Mouse (Mus musculus): ENCODE results near the gene C130032M10Rik. TPM values are rescaled to one million over a fixed set of nuclear protein-coding genes. Genes with fewer than 3 reads are reported as not detected.

Gene C130032M10Rik
- polyA plus RNA-seq, 1 experiment from 2014 or later: not detected

GRCm38 (mm10) chr9:114522041-114522440 lies 6.5 kb downstream of the C130032M10Rik start:
- H3K4me1 ChIP-seq (replicated peaks; ENCODE audit: control insufficient read depth, insufficient read depth, low read length): no peaks in the 10 kb centered on the region
- peak; percentile 60 for TF ChIP-seq CTCF (IDR thresholded peaks at IDR 0.05; ENCODE audit: low read depth)
- no peak overlapping the region for H3K27ac ChIP-seq (ENCODE audit: low read depth, low read length)
- H3K36me3 ChIP-seq (ENCODE audit: control insufficient read depth, insufficient read depth): no peaks in the 10 kb centered on the region
- H3K4me3 ChIP-seq (ENCODE audit: low read depth, low read length): no peak overlapping the region
- no peak for ATAC-seq
- no peaks in the 10 kb centered on the region for H3K9me3 ChIP-seq (ENCODE audit: control insufficient read depth)
- no peak overlapping the region for H3K4me2 ChIP-seq (replicated peaks; ENCODE audit: low read depth)
- no peaks in the 10 kb centered on the region for H3K27me3 ChIP-seq (replicated peaks; ENCODE audit: control insufficient read depth, insufficient read depth, low read length)
- no peak overlapping the region for H3K9ac ChIP-seq (ENCODE audit: low read depth, low read length)
- WGBS: 53% methylated on average over 5 of the region's 5 CpGs

- Histone ChIP-seq H3K36me3 (ENCODE audit: control insufficient read depth, insufficient read depth) (no peaks in the 10 kb centered on the region), H3K9ac (ENCODE audit: low read depth, low read length) (no peak overlapping the region), H3K4me1 (replicated peaks; ENCODE audit: control insufficient read depth, insufficient read depth, low read length) (no peaks in the 10 kb centered on the region), H3K27me3 (replicated peaks; ENCODE audit: control insufficient read depth, insufficient read depth, low read length) (no peaks in the 10 kb centered on the region), H3K4me2 (replicated peaks; ENCODE audit: low read depth) (no peak overlapping the region), H3K4me3 (ENCODE audit: low read depth, low read length) (no peak overlapping the region), H3K9me3 (ENCODE audit: control insufficient read depth) (no peaks in the 10 kb centered on the region), H3K27ac (ENCODE audit: low read depth, low read length) (no peak overlapping the region)
- WGBS: 64% methylated on average over 9 of the region's 9 CpGs
- peak; percentile 61 for ATAC-seq
- no peak for TF ChIP-seq CTCF (IDR thresholded peaks at IDR 0.05; ENCODE audit: low read depth)
Observed at GRCm38 (mm10) chr9:114522501-114522900, 7.0 kb downstream of the C130032M10Rik start.

- Histone ChIP-seq H3K4me1 (replicated peaks; ENCODE audit: control insufficient read depth, insufficient read depth, low read length) (0 out of 2 replicates have a peak, but pooled peaks cover 4% of the 10 kb centered on the region), H3K4me2 (replicated peaks; ENCODE audit: low read depth) (no peak overlapping the region), H3K4me3 (ENCODE audit: low read depth, low read length) (no peak overlapping the region), H3K9me3 (ENCODE audit: control insufficient read depth) (no peaks in the 10 kb centered on the region), H3K9ac (ENCODE audit: low read depth, low read length) (no peak overlapping the region), H3K27me3 (replicated peaks; ENCODE audit: control insufficient read depth, insufficient read depth, low read length) (no peaks in the 10 kb centered on the region), H3K27ac (ENCODE audit: low read depth, low read length) (no peak overlapping the region), H3K36me3 (ENCODE audit: control insufficient read depth, insufficient read depth) (no peaks in the 10 kb centered on the region)
- TF ChIP-seq CTCF (IDR thresholded peaks at IDR 0.05; ENCODE audit: low read depth): no peak
- ATAC-seq: no peak
- WGBS: 91% methylated on average over 12 of the region's 15 CpGs
Observed at GRCm38 (mm10) chr9:114525073-114525633, 9.7 kb downstream of the C130032M10Rik start.

GRCm38 (mm10) chr9:114525891-114526290 lies 10.4 kb downstream of the C130032M10Rik start:
- Histone ChIP-seq H3K4me2 (replicated peaks; ENCODE audit: low read depth) (no peak overlapping the region), H3K4me1 (replicated peaks; ENCODE audit: control insufficient read depth, insufficient read depth, low read length) (0 out of 2 replicates have a peak, but pooled peaks cover 4% of the 10 kb centered on the region), H3K36me3 (ENCODE audit: control insufficient read depth, insufficient read depth) (no peaks in the 10 kb centered on the region), H3K27me3 (replicated peaks; ENCODE audit: control insufficient read depth, insufficient read depth, low read length) (no peaks in the 10 kb centered on the region), H3K4me3 (ENCODE audit: low read depth, low read length) (no peak overlapping the region), H3K27ac (ENCODE audit: low read depth, low read length) (no peak overlapping the region), H3K9ac (ENCODE audit: low read depth, low read length) (no peak overlapping the region), H3K9me3 (ENCODE audit: control insufficient read depth) (no peaks in the 10 kb centered on the region)
- ATAC-seq: no peak
- TF ChIP-seq CTCF (IDR thresholded peaks at IDR 0.05; ENCODE audit: low read depth): no peak
- 37% methylated on average over 8 of the region's 8 CpGs for WGBS

GRCm38 (mm10) chr9:114526581-114526980 lies 11.1 kb downstream of the C130032M10Rik start:
- H3K36me3 ChIP-seq (ENCODE audit: control insufficient read depth, insufficient read depth): no peaks in the 10 kb centered on the region
- H3K27me3 ChIP-seq (replicated peaks; ENCODE audit: control insufficient read depth, insufficient read depth, low read length): no peaks in the 10 kb centered on the region
- H3K9me3 ChIP-seq (ENCODE audit: control insufficient read depth): no peaks in the 10 kb centered on the region
- H3K9ac ChIP-seq (ENCODE audit: low read depth, low read length): no peak overlapping the region
- H3K27ac ChIP-seq (ENCODE audit: low read depth, low read length): peak overlapping the region; percentile 54; the same call in 1 of the 2 replicates
- H3K4me2 ChIP-seq (replicated peaks; ENCODE audit: low read depth): peak overlapping the region; percentile 61
- WGBS: 37% methylated on average over 8 of the region's 8 CpGs
- H3K4me3 ChIP-seq (ENCODE audit: low read depth, low read length): peak overlapping the region; percentile 30
- peak; percentile 24; the same call in 1 of the 2 replicates for ATAC-seq
- TF ChIP-seq CTCF (IDR thresholded peaks at IDR 0.05; ENCODE audit: low read depth): no peak
- 0 out of 2 replicates have a peak, but pooled peaks cover 4% of the 10 kb centered on the region for H3K4me1 ChIP-seq (replicated peaks; ENCODE audit: control insufficient read depth, insufficient read depth, low read length)

GRCm38 (mm10) chr9:114527085-114527484 lies 11.6 kb downstream of the C130032M10Rik start:
- Histone ChIP-seq H3K4me1 (replicated peaks; ENCODE audit: control insufficient read depth, insufficient read depth, low read length) (0 out of 2 replicates have a peak, but pooled peaks cover 4% of the 10 kb centered on the region), H3K9me3 (ENCODE audit: control insufficient read depth) (no peaks in the 10 kb centered on the region), H3K4me2 (replicated peaks; ENCODE audit: low read depth) (peak overlapping the region; percentile 61), H3K4me3 (ENCODE audit: low read depth, low read length) (peak overlapping the region; percentile 30), H3K36me3 (ENCODE audit: control insufficient read depth, insufficient read depth) (no peaks in the 10 kb centered on the region), H3K27ac (ENCODE audit: low read depth, low read length) (peak overlapping the region; percentile 54; the same call in 1 of the 2 replicates), H3K27me3 (replicated peaks; ENCODE audit: control insufficient read depth, insufficient read depth, low read length) (no peaks in the 10 kb centered on the region), H3K9ac (ENCODE audit: low read depth, low read length) (no peak overlapping the region)
- ATAC-seq: peak; percentile 37
- TF ChIP-seq CTCF (IDR thresholded peaks at IDR 0.05; ENCODE audit: low read depth): 0 out of 2 replicates have a peak, but pooled peaks have one; percentile 5
- WGBS: 6% methylated on average over 16 of the region's 16 CpGs
